ENCODE assay signal across 8 mouse cellular contexts in genomic region chr5:66747761-66748430, GRCm38 (mm10). TPM values are rescaled to one million over a fixed set of nuclear protein-coding genes. Genes with fewer than 3 reads are reported as not detected.
DNase-seq lines count a peak whose midpoint lies in the region; ATAC-seq lines count a peak whose summit lies in the region.

No protein-coding gene starts in this region.

- H3K9ac ChIP-seq in lung, embryonic 16.5 days (ENCODE audit: low read length), result 0 out of 2 replicates have a peak overlapping the region, but pooled peaks have one; percentile 33
- H3K9ac ChIP-seq in heart, embryonic 11.5 days (ENCODE audit: low read depth, low read length), result no peak overlapping the region

- no peak for ATAC-seq in lung, embryonic 16.5 days (ENCODE audit: low read depth)
- no peak for ATAC-seq in heart, embryonic 11.5 days (replicated peaks; ENCODE audit: insufficient number of reproducible peaks, low FRiP score, low TSS enrichment)

- H3K27ac ChIP-seq in lung, embryonic 16.5 days (ENCODE audit: low read length), result peak overlapping the region; percentile 86
- H3K27ac ChIP-seq in heart, embryonic 11.5 days (ENCODE audit: low read depth, low read length), result 0 out of 2 replicates have a peak overlapping the region, but pooled peaks have one; percentile 54

- peak overlapping the region; percentile 31 for H3K4me2 ChIP-seq in lung, embryonic 16.5 days (ENCODE audit: low read depth, low read length)
- peak overlapping the region; percentile 36 for H3K4me2 ChIP-seq in heart, embryonic 11.5 days

- 25% methylated on average over 10 of the region's 10 CpGs for WGBS in lung, embryonic 16.5 days
- WGBS in heart, embryonic 11.5 days (ENCODE audit: insufficient replicate concordance), result 20% methylated on average over 10 of the region's 10 CpGs

- peaks cover 22% of the 10 kb centered on the region for H3K4me1 ChIP-seq in lung, embryonic 16.5 days (replicated peaks; ENCODE audit: control insufficient read depth, insufficient read depth, low read length)
- peaks cover 9% of the 10 kb centered on the region for H3K4me1 ChIP-seq in heart, embryonic 11.5 days (ENCODE audit: control insufficient read depth, insufficient read depth, low read length)

- H3K4me3 ChIP-seq in lung, embryonic 16.5 days (ENCODE audit: low read length), result peak overlapping the region; percentile 9; the same call in 1 of the 2 replicates
- H3K4me3 ChIP-seq in heart, embryonic 11.5 days (ENCODE audit: low read depth, low read length), result no peak overlapping the region

- H3K9me3 ChIP-seq in lung, embryonic 16.5 days (ENCODE audit: control insufficient read depth, low read length), result no peaks in the 10 kb centered on the region
- H3K9me3 ChIP-seq in heart, embryonic 11.5 days (replicated peaks; ENCODE audit: control insufficient read depth, low read length), result no peaks in the 10 kb centered on the region

- no peak for DNase-seq in lung, postnatal 36 days
- DNase-seq in kidney, postnatal 25 days, result peak; percentile 36 to 46
- DNase-seq in retina, embryonic 14.5 days (ENCODE audit: low spot score), result peak; percentile 28
- DNase-seq in right cerebral cortex, adult 18-20 months, result no peak
- DNase-seq in cerebellum, postnatal 4 days (ENCODE audit: low spot score in 2 of 2), result no peak
- DNase-seq in layer of hippocampus, adult 9-10 months (ENCODE audit: low spot score), result no peak

- peaks cover 4% of the 10 kb centered on the region; the same call in 1 of the 2 replicates for H3K27me3 ChIP-seq in lung, embryonic 16.5 days (ENCODE audit: control insufficient read depth, insufficient read depth, low read depth, low read length)
- peaks cover 46% of the 10 kb centered on the region for H3K27me3 ChIP-seq in heart, embryonic 11.5 days (ENCODE audit: control insufficient read depth, insufficient read depth, low read length)

- no peaks in the 10 kb centered on the region for H3K36me3 ChIP-seq in lung, embryonic 16.5 days (ENCODE audit: control insufficient read depth, insufficient read depth, low read length)
- no peaks in the 10 kb centered on the region for H3K36me3 ChIP-seq in heart, embryonic 11.5 days (ENCODE audit: control insufficient read depth, insufficient read depth, low read length)

RNA-seq across cellular contexts. Expression of gene Limch1, which starts 2.3 kb away (rescaled TPM):
- 97.4 and 109 TPM in 2 replicates for polyA plus RNA-seq in lung, embryonic 16.5 days (2015; fragmentation: Nextera tagmentation; extraction: Ambion mirVana)
- polyA plus RNA-seq in heart, embryonic 11.5 days (2014; fragmentation: Nextera tagmentation; extraction: Ambion mirVana), result 28.2 and 32.8 TPM in 2 replicates

Comparison
In these comparisons a context has a peak if more than half of its experiments do, and no peak if none do; other contexts are left out.
1. DNase-seq: peak in kidney, postnatal 25 days (2 of 2) and retina, embryonic 14.5 days (single experiment); none in lung, postnatal 36 days (single experiment), right cerebral cortex, adult 18-20 months (single experiment), cerebellum, postnatal 4 days (0 of 2) and layer of hippocampus, adult 9-10 months (single experiment).